Mouse (Mus musculus) splenic B cell, adult 2 months (primary cell): ENCODE data around the gene Azin2.
A peak's percentile ranks its signal among the peaks of the same experiment; 100 is the strongest.

Experiments
- DNase-seq: peaks from one replicate; pipeline ENCODE4 v3.0.0-alpha.2; 2011; ENCODE audit warnings: low read depth, low spot score
- H3K27me3 ChIP-seq: 2 replicates; pipeline ENCODE4 v1.6.1; 2012; ENCODE audit warnings: mild to moderate bottlenecking, low read length, moderate library complexity, mixed read lengths; ENCODE audit not compliant: control insufficient read depth, poor library complexity, insufficient read depth, severe bottlenecking
- H3K36me3 ChIP-seq: 2 replicates; pipeline ENCODE4 v1.6.1; 2012; ENCODE audit warnings: mild to moderate bottlenecking, low read length, moderate library complexity, mixed read lengths; ENCODE audit not compliant: control insufficient read depth, poor library complexity, insufficient read depth, severe bottlenecking

Azin2 gene

DNA sequence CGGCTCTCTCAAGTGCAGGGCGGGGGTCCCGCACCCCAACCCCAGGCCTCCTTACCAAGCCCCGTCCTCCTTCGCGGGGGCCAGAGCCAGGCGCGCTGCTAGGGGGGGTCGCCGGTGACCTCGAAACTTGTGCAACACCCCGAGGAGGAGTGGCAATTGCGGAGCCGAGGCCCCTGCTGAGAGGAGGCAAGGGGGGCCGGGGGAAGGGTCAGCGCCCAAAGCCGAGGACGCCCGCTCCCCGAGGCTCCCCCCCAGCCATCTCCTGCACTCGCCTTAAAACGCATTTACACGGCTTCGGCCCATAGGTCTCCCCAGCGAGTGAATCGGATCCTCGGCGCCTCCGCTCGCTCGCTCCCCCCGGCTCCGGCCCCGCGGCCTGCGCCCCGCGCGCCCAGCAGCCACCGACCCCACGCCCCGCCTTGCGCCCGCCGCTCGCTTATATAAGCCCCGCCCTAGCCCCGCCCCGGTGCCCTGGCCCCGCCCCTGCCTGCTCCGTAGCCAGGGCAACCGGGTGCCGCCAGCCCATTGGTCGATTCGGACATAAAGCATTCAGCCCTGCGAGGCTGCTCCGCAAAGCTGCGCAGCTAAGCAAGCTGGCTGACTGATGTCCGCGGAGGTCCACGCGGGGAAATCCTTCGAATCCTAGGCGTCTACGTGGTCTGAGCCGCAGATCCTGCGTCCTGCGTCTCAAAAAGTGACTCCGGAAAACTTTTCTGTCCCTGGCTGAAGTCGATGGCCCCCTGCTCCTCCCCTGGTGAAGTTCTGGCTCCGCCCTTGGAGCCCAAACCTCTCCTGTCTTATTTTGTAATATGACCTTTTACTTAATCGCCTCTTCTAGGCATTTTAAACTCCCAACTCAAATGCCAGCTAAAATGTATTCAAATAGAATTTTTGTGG, at the start of gene Azin2:
Azin2 (minus strand) TSS at position 414 of the 897 bp plus-strand sequence.
- Histone ChIP-seq H3K36me3 (no peaks in the 10 kb centered on the region), H3K27me3 (peaks cover 1% of the 10 kb centered on the region; the same call in 1 of the 2 replicates)
- peak; percentile 91 for DNase-seq

DNA sequence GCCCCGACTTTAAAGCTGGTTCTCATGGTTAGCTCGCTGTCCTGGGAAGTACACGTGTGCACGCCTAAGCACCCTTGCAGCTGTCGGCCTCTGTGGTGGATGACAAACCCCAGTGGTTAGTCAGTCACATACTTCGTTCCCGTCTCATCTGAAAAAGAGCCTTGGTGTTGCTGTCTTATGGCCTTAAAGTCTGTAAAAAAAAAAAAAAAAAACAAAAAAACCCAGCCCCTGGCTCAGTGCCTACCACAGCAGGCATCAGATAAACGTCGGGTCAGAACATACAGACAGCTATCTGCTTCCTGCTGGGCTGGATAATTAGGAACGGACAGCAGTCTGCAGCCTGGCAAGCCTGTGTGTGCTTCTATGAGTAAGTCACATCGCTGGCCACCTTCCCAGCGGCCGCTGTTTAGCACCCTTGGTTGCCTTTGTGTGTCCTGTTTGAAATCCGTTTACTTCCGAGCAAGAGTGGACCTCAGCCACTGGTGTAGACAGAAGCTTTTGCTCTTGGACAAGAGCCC, 49.4 kb upstream of the Azin2 start:
- H3K36me3 ChIP-seq, result peaks cover 16% of the 10 kb centered on the region
- no peaks in the 10 kb centered on the region for H3K27me3 ChIP-seq
- no peak for DNase-seq

DNA sequence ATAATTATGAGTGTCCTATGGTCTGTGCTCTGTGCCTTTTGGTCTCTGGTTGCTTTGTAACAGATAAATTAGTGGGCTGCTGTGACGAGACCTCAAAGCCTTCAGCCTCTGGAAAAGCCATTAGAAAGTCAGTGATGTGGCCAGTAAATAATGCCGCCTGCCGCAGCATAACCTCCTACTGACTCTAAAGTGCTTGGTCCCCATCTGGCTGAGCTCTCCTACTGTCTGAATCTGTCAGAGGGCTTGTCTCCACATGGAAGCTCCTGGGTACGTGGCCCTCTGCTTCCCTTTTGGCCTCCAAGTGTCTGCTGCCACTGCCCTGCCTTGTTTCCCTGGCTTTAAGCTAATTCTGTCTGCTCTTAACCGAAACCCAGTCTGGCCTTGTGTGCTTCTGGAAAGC, 47.3 kb upstream of the Azin2 start:
- DNase-seq, result no peak
- peaks cover 18% of the 10 kb centered on the region for H3K36me3 ChIP-seq
- no peaks in the 10 kb centered on the region for H3K27me3 ChIP-seq

DNA sequence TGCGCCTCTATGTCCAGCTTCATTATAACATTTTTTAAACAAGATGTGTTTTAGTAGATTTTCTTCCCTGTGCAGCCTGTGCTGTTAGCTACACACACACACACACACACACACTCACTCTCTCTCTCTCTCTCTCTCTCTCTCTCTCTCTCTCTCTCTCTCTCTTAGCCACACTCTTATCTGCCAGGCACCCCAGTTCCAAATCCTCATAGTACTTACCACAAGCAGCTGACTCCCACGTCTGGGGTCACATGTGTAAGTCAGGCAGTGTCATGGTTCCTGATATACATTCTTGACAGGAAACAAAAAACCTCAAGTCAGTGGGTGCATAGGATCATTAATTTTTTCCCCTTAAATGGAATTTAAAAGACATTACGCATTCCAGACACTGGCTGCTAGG, 46.4 kb upstream of the Azin2 start:
- no peaks in the 10 kb centered on the region for H3K27me3 ChIP-seq
- peaks cover 18% of the 10 kb centered on the region for H3K36me3 ChIP-seq
- DNase-seq, result peak; percentile 21

DNA sequence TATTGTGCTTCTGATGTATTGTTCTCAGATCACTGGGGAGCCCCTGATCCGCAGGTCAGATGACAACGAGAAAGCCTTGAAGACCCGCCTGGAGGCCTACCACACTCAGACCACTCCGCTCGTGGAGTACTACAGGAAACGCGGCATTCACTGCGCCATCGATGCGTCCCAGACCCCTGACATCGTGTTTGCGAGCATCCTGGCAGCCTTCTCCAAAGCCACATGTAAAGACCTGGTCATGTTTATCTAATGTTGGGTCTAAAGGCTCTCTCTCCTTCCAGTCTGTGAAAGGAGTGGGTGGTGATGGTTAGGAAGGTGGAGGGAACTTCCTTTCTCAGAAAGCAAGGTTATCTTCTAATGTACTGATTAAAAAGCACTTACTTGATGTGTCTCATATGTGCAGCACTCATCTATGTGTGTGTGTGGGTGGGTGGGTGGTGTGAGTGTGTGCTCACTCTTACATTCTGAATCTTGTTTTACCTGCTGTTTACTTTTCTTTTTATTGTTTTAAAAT, 45.8 kb upstream of the Azin2 start:
- DNase-seq, result no peak
- Histone ChIP-seq H3K27me3 (no peaks in the 10 kb centered on the region), H3K36me3 (peaks cover 20% of the 10 kb centered on the region)

DNA sequence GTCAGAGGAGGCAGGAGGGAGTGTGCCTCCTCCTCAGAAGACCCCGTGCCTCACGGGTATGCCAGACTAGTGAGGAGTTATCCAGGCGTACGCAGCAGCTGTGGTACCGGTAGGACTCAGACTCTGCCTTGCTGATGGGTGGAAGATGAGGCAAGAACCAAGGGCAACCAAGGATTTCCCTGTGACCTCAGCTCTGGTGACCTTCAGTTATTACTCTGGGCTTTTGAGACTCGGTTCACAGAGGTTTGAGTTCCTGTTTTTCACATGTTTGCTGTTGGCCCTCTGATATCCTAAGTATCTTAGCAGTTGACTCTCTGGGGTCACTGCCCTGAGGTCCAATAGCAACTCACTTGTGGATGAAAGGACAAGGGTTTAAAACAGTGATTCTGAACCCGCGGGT, 41.5 kb upstream of the Azin2 start:
- Histone ChIP-seq H3K36me3 (peaks cover 20% of the 10 kb centered on the region), H3K27me3 (no peaks in the 10 kb centered on the region)
- DNase-seq, result no peak

DNA sequence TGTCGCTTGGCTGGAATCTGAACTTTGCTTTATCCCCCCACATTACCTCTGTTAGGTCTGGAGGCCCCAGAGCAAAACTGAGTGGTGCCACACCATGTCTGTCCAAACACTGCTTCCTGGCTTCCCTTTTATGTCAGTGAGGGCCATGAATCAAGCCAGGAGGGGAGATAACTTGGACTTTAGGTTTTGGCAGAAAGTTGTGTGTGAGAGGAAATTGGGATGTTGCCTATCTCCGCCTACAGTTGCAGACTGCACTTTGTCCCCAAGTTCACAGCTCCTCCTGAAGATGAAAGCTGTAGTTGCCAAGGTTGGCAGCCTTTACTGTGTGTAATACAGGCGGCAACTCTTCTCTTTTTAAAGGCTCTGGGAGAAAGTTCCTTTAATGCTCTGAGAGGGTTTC, 38.5 kb upstream of the Azin2 start:
- no peak for DNase-seq
- H3K27me3 ChIP-seq, result no peaks in the 10 kb centered on the region
- peaks cover 13% of the 10 kb centered on the region for H3K36me3 ChIP-seq

DNA sequence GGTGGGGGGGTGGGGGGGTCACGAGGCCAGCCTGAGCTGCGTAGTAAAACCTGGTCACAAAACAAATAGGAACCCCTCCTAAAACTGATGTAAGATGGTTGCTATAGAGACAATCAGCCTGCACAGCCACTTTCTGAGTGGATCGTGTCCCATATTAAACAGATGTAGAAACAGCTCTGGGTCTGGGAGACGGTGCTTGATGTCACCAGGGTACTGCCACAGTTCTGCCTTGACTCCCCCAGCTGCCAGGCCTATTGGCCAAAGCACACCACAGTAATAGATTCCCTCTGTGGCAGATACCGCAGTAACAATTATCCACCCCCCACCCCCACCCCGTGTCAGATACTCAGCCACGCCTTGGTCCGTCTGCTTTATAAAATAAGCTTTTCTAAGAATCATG, 36.2 kb upstream of the Azin2 start:
- Histone ChIP-seq H3K36me3 (peaks cover 10% of the 10 kb centered on the region), H3K27me3 (no peaks in the 10 kb centered on the region)
- no peak for DNase-seq

DNA sequence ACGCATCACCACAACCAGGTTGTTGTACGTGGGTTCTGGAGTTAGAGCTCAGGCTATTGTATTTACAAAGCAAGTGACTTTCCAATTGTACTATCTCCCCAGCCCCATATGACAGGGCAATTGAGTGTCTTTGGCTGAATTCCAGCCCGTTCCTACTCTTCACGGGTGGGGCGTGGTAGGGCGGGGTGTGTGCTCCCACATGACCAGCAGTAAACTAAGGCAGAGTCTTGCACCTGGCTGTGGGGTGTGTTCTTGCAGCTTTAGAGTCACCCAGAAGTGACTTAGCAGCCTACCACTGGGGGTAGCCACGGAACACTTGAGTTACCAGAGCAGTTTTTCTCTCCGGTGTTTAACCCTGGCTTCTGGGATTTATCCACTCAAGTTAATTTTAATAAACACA, 35.0 kb upstream of the Azin2 start:
- Histone ChIP-seq H3K36me3 (peaks cover 8% of the 10 kb centered on the region), H3K27me3 (no peaks in the 10 kb centered on the region)
- no peak for DNase-seq

DNA sequence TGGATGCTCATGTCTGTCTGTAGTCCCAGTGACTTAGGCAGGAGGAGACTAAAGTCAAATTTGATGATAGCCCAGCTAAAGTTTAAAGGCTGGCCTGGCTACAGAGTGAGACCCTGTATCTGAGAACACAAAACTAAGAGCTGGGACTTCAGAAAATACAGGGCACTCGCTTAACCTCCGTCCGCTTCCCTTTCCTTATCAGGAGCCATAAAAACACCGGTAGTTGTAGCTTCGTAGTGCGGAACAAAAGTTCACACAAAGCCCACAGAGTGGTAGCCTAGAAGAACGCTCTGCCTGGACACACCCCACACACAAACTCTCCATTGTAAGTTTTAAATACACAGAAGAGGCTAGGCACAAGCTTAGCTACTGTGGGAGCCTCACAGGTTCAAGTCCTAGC, 33.0 kb upstream of the Azin2 start:
- H3K36me3 ChIP-seq, result peaks cover 8% of the 10 kb centered on the region
- no peaks in the 10 kb centered on the region for H3K27me3 ChIP-seq
- DNase-seq, result no peak

DNA sequence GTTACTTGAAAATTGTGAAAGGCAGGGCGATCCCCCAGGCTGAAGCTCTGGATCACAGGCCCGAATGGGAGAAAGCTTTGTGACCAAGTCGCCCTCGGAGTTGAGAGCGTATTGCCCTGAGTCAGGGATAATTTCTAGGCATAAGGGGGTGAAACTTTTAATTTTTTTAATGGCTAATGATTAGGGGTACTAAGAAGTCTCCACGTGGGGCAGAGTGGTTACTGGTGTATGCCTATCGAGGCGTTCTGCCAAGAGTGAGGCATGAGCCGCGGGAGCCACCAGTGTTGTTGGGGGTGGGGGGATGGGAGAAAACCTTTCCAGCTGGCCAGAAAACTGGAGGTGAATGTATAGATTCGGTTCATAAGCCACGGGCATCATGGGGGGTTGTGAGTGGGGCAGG, 31.4 kb upstream of the Azin2 start:
- no peak for DNase-seq
- Histone ChIP-seq H3K36me3 (no peaks in the 10 kb centered on the region), H3K27me3 (no peaks in the 10 kb centered on the region)

DNA sequence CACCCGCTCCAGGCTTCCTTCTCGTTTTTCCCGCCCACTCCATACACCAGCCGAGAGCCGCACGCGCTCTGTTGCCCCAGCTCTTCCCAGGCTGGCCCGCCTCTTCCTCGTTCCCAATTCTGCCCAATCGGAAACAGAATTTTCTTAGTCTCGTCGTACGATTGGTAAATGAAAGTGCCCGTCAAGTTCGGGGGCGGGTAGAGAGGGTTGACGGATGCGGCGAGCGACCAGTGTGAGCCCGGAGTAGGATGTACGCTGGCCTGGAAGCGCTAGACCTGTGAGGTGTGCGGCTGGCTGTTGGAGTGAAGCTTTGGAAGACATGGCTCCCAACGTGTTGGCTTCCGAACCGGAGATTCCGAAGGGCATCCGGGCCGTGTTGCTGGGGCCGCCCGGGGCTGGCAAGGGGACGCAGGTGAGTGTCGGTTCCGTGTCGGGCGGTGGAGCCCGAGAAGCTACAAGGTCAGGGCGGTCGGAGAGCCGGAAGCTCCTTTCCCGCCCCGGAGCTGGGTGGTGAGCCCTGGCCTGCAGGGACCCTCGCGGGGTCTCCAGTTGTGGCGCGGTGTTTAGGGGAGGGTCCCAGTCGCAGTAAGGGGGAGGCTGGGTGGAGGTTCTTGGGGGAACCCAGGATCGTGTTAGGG, 30.9 kb upstream of the Azin2 start:
- H3K27me3 ChIP-seq, result no peaks in the 10 kb centered on the region
- DNase-seq, result peak; percentile 97
- no peaks in the 10 kb centered on the region for H3K36me3 ChIP-seq

DNA sequence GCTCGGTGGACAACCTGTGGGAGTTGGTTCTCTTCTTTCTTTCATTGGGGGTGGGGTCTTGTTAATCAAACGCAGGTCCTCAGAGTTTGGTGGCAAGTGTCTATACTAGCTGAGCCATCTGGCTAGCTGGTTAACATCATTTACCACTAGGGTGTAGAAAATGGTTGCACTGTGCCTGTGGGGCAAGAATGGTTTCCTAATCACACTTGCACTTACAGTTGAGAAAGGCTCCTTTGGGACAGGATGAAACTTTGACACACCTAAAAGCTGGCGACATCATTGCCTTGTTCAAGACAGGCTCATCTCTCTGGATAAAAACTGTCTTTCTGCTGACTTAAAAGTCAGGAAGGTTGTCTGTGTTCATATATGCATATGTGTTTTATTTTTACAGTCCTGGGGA, 29.9 kb upstream of the Azin2 start:
- Histone ChIP-seq H3K36me3 (no peaks in the 10 kb centered on the region), H3K27me3 (no peaks in the 10 kb centered on the region)
- no peak for DNase-seq

DNA sequence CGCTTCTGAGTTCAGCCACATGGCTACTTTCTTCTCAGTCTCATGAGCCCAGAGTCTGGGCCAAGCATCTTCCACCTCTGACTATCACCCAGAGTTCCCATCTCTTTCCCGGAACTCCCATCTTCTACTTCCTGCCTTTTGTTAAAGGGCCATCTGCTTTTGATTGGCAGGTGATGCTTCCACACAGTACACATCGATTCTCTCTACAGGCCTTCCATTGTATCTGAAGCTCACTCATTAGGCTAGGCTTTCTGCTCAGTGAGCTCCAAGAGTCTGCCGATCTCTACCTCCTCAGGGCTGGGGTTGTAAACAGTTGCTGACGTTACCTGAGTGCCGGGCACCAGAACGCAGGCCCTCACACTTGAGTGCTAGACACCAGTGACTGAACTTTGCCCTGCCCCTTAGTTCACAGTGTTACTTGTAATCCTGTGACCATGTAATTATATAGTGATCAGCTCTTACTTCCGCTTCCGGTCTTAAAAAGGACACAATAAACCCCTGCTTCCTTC, 29.3 kb upstream of the Azin2 start, which contains the start of gene Ak2:
Ak2 (plus strand) TSS at position 459 of the 509 bp plus-strand sequence.
- no peak for DNase-seq
- H3K36me3 ChIP-seq, result no peaks in the 10 kb centered on the region
- H3K27me3 ChIP-seq, result no peaks in the 10 kb centered on the region

DNA sequence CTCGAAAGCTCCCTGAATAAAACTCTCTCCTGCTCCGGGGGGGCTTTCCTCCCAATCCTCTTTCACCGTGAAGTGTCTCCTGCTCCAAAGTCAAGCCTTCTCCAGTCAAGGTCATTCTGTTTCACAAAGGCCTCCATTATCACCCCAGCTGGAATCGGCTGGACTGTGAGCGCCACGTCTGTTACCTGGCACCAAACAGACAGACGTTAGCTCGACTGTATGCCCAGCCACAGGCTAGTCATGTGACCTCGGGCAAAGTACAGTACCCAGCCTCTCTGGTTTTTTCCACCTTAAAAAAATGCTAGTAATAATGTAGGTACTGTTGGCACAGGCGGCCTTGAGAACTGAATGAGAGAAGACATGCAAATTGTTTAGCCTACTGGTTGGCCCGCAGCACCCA, 27.4 kb upstream of the Azin2 start:
- DNase-seq, result no peak
- no peaks in the 10 kb centered on the region for H3K36me3 ChIP-seq
- H3K27me3 ChIP-seq, result no peaks in the 10 kb centered on the region
